Mouse (Mus musculus) midbrain, embryonic 10.5 days (tissue): ENCODE data around the gene Hils1. TPM values are rescaled to one million over a fixed set of nuclear protein-coding genes. Genes with fewer than 3 reads are reported as not detected.

ENCODE experiments used
- DNase-seq: peaks from one replicate; pipeline ENCODE4 v3.0.0-alpha.2; 2017; ENCODE audit warnings: low spot score
- H3K27ac ChIP-seq: fragments of 300-500 bp; sonication (generic); replicated peaks from 2 replicates; pipeline ENCODE4 v1.5.1; 2016; ENCODE audit warnings: mild to moderate bottlenecking
- H3K27me3 ChIP-seq: fragments of 300-500 bp; sonication (generic); 2 replicates; pipeline ENCODE4 v1.6.1; 2016; ENCODE audit warnings: low read depth, mild to moderate bottlenecking; ENCODE audit not compliant: poor library complexity, severe bottlenecking
- H3K36me3 ChIP-seq: fragments of 300-500 bp; sonication (generic); 2 replicates; pipeline ENCODE4 v1.6.1; 2016; ENCODE audit warnings: mild to moderate bottlenecking, moderate library complexity
- H3K4me1 ChIP-seq: fragments of 300-500 bp; sonication (generic); 2 replicates; pipeline ENCODE4 v1.6.1; 2016
- H3K4me3 ChIP-seq: fragments of 300-500 bp; sonication (generic); 2 replicates; pipeline ENCODE4 v1.5.1; 2016; ENCODE audit warnings: mild to moderate bottlenecking, moderate library complexity
- H3K9me3 ChIP-seq: fragments of 300-500 bp; sonication (generic); replicated peaks from 2 replicates; pipeline ENCODE4 v1.6.1; 2016; ENCODE audit warnings: mild to moderate bottlenecking
- WGBS: fragments of 180-500 bp; shearing (Covaris S2); methylation state at CpG from one replicate; pipeline ENCODE4 v1.1.7; 2016; 5-methylcytosine and 5-hydroxymethylcytosine counted together
- polyA plus RNA-seq: library from polyadenylated mRNA; unstranded; fragments of >200 nt; fragmentation: Nextera tagmentation; extraction: Ambion mirVana; gene quantifications from 2 replicates; pipeline ENCODE4 v1.2.1, GENCODE M21; 2016

Gene Hils1
- polyA plus RNA-seq, 1 experiment from 2014 or later, result not detected

- peaks cover 88% of the 10 kb centered on the region for H3K4me1 ChIP-seq
- peak overlapping the region; percentile 96 for H3K27ac ChIP-seq
- H3K36me3 ChIP-seq, result peaks cover 35% of the 10 kb centered on the region
- peak overlapping the region; percentile 81 for H3K4me3 ChIP-seq
- H3K9me3 ChIP-seq, result no peaks in the 10 kb centered on the region
- no peaks in the 10 kb centered on the region; the same call in 1 of the 2 replicates for H3K27me3 ChIP-seq
- DNase-seq, result no peak
- WGBS, result under 1% methylated on average over 20 of the region's 20 CpGs
Observed at GRCm38 (mm10) chr11:94992480-94992753, 25.0 kb downstream of the Hils1 start.

DNA sequence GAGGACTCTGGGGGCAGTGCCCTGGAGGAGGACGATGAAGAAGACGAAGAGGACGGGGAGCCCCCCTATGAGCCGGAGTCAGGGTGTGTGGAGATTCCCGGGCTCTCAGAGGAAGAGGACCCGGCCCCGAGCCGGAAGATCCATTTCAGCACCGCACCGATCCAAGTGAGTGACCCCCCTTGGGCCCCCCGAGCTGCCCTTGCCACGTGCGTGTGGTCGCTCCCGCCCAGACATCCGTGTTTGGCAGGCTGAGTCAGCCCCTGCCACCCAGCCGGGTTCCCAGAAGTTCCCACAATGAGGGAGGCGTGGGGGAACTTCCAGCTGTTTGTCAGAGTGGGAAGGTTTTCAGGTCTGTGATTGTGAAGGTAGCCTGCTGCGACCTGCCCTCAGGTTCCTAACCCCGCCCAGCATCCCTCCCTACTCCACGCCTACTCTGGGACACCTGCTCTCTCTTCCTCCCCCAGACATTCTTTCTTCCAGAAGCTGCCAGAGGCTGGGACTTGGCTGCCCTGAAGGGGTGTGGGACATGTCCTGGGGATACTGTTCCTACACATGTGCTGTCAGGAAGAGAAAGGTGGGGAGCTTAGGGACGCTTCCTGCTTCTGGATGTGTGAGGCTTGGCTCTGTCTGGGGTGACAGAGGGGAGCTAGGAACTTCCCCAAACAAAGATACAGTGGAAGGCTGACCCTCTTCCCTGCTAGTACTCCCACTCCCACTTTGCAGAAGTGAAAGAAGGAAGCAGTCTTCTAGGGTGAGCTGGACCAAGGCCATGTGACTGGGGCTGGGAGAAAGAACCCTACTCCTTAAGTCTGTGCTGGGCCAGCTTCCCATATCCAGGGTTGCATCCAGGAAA lies 25.6 kb downstream of the Hils1 start:
- 2% methylated on average over 22 of the region's 22 CpGs for WGBS
- H3K9me3 ChIP-seq, result no peaks in the 10 kb centered on the region
- peaks cover 40% of the 10 kb centered on the region for H3K36me3 ChIP-seq
- H3K4me3 ChIP-seq, result peak overlapping the region; percentile 81
- no peaks in the 10 kb centered on the region; the same call in 1 of the 2 replicates for H3K27me3 ChIP-seq
- H3K4me1 ChIP-seq, result peaks cover 86% of the 10 kb centered on the region
- no peak for DNase-seq
- H3K27ac ChIP-seq, result peak overlapping the region; percentile 96

GRCm38 (mm10) chr11:94994208-94994814 lies 26.9 kb downstream of the Hils1 start:
- H3K27ac ChIP-seq, result peak overlapping the region; percentile 96
- DNase-seq, result no peak

DNA sequence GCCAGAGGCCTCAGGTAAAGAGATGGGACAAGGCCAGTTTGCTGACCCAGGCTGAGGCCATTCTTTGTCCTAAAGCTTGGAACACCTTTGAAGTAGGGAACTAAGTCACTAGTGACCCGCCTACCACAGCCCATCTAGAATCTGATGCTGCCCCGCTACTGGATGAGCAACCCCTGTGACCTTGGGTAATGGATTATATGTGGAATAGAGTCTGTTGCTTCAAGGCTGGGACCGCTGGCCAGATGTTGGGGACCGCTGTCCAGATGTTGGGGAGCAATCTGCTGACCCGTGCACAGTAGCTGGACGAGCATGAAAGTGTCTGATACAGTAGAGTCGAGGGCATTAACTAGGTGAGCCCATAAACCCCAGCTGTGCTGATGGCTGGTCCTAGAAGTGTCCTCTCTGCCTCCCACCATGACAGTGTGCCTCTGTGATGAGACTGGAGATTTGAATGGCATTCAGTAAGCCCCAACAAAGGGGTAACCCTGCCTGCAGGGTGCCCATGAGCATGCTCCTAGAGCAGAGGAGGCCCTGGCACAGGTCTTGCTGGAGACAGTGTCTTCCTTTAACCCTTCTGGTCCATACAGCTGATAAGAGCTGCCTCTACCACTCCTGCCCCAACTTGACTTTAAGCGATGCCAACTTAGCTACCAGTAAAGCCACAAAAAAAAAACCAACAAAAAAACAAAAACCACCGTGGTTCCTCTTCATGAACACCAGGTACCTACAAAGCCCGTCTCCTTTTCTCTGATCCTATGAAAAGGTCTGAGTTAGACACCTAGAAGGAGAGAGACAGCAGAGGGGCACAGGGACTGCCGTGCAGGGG lies 27.8 kb downstream of the Hils1 start:
- 90% methylated on average over 11 of the region's 11 CpGs for WGBS
- Histone ChIP-seq H3K36me3 (peaks cover 62% of the 10 kb centered on the region), H3K4me1 (peaks cover 76% of the 10 kb centered on the region), H3K9me3 (no peaks in the 10 kb centered on the region), H3K27ac (peak overlapping the region; percentile 96), H3K4me3 (peak overlapping the region; percentile 81), H3K27me3 (no peaks in the 10 kb centered on the region)
- DNase-seq, result no peak

More at GRCm38 (mm10) chr11:94994208-94994814, 26.9 kb downstream of the Hils1 start:
- Histone ChIP-seq H3K4me1 (peaks cover 77% of the 10 kb centered on the region), H3K27me3 (no peaks in the 10 kb centered on the region), H3K4me3 (peak overlapping the region; percentile 81), H3K36me3 (peaks cover 54% of the 10 kb centered on the region), H3K9me3 (no peaks in the 10 kb centered on the region)
- WGBS, result 62% methylated on average over 10 of the region's 10 CpGs

- H3K4me3 ChIP-seq, result peak overlapping the region; percentile 20; the same call in 1 of the 2 replicates
- no peak for DNase-seq
- H3K27ac ChIP-seq, result peak overlapping the region; percentile 43
- H3K27me3 ChIP-seq, result no peaks in the 10 kb centered on the region
- 90% methylated on average over 8 of the region's 8 CpGs for WGBS
- peaks cover 78% of the 10 kb centered on the region for H3K4me1 ChIP-seq
- no peaks in the 10 kb centered on the region for H3K9me3 ChIP-seq
- peaks cover 71% of the 10 kb centered on the region for H3K36me3 ChIP-seq
Observed at GRCm38 (mm10) chr11:94996101-94996500, 28.7 kb downstream of the Hils1 start.

GRCm38 (mm10) chr11:94996984-94997383 lies 29.6 kb downstream of the Hils1 start:
- Histone ChIP-seq H3K27ac (peak overlapping the region; percentile 43; the same call in 1 of the 2 replicates), H3K4me1 (peaks cover 72% of the 10 kb centered on the region), H3K9me3 (no peaks in the 10 kb centered on the region), H3K4me3 (no peak overlapping the region), H3K36me3 (peaks cover 79% of the 10 kb centered on the region), H3K27me3 (no peaks in the 10 kb centered on the region)
- WGBS, result 93% methylated on average over 6 of the region's 6 CpGs
- no peak for DNase-seq

GRCm38 (mm10) chr11:94997596-94997995 lies 30.2 kb downstream of the Hils1 start:
- H3K27ac ChIP-seq, result peak overlapping the region; percentile 61
- no peaks in the 10 kb centered on the region for H3K9me3 ChIP-seq
- DNase-seq, result no peak
- H3K27me3 ChIP-seq, result no peaks in the 10 kb centered on the region
- H3K4me1 ChIP-seq, result peaks cover 65% of the 10 kb centered on the region
- 79% methylated on average over 5 of the region's 5 CpGs for whole genome bisulfite sequencing
- H3K4me3 ChIP-seq, result no peak overlapping the region
- peaks cover 86% of the 10 kb centered on the region for H3K36me3 ChIP-seq

DNA sequence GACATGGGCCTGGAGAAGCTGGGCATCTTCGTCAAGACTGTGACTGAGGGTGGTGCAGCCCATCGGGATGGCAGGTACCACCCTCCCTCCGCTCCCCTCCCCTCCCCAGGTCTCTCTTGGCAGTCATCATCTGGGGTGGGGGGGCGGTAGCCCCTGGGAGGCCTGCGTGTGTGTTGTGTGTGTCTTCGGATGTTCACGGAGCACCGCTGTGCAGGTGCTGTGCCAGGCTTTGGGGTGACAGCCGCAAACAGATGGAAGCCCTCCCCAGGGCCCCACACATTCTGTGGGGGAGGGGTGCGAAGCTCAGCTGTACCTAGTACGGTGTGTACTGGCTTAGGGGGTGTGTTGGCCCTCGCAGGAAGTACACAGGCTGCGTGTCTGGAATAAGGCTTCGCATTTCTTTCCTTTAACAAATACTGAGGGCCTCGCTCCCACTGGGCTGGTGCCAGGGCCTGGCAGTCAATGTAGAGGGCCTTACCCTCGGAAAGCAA lies 30.7 kb downstream of the Hils1 start:
- WGBS, result 88% methylated on average over 16 of the region's 16 CpGs
- H3K27ac ChIP-seq, result peak overlapping the region; percentile 61

GRCm38 (mm10) chr11:95000128-95000527 lies 32.7 kb downstream of the Hils1 start:
- Histone ChIP-seq H3K4me1 (peaks cover 47% of the 10 kb centered on the region), H3K4me3 (peak overlapping the region; percentile 7; the same call in 1 of the 2 replicates), H3K27ac (peak overlapping the region; percentile 71), H3K36me3 (peaks cover 98% of the 10 kb centered on the region), H3K27me3 (no peaks in the 10 kb centered on the region), H3K9me3 (no peaks in the 10 kb centered on the region)
- DNase-seq, result no peak
- 83% methylated on average over 8 of the region's 8 CpGs for WGBS

More for the DNA sequence above, 30.7 kb downstream of the Hils1 start:
- Histone ChIP-seq H3K9me3 (no peaks in the 10 kb centered on the region), H3K27me3 (no peaks in the 10 kb centered on the region), H3K36me3 (peaks cover 90% of the 10 kb centered on the region), H3K4me3 (peak overlapping the region; percentile 24; the same call in 1 of the 2 replicates), H3K4me1 (peaks cover 61% of the 10 kb centered on the region)
- no peak for DNase-seq

GRCm38 (mm10) chr11:95000548-95000947 lies 33.2 kb downstream of the Hils1 start:
- no peaks in the 10 kb centered on the region for H3K27me3 ChIP-seq
- no peaks in the 10 kb centered on the region for H3K9me3 ChIP-seq
- H3K27ac ChIP-seq, result peak overlapping the region; percentile 71
- H3K4me3 ChIP-seq, result peak overlapping the region; percentile 14; the same call in 1 of the 2 replicates
- no peak for DNase-seq
- peaks cover 47% of the 10 kb centered on the region for H3K4me1 ChIP-seq
- peaks cover 99% of the 10 kb centered on the region for H3K36me3 ChIP-seq
- WGBS, result 59% methylated on average over 4 of the region's 4 CpGs

- Histone ChIP-seq H3K4me3 (peak overlapping the region; percentile 10; the same call in 1 of the 2 replicates), H3K9me3 (no peaks in the 10 kb centered on the region), H3K36me3 (peaks cover 99% of the 10 kb centered on the region), H3K27me3 (no peaks in the 10 kb centered on the region), H3K4me1 (peaks cover 47% of the 10 kb centered on the region), H3K27ac (peak overlapping the region; percentile 71)
- 3% methylated on average over 8 of the region's 8 CpGs for WGBS
- DNase-seq, result peak; percentile 73
Observed at GRCm38 (mm10) chr11:95001058-95001457, 33.7 kb downstream of the Hils1 start.
